Mouse (Mus musculus) left cerebral cortex, postnatal 36 days (tissue): ENCODE data around the gene Pfkfb1. TPM values are rescaled to one million over a fixed set of nuclear protein-coding genes. Genes with fewer than 3 reads are reported as not detected.
A peak's percentile ranks its signal among the peaks of the same experiment; 100 is the strongest.

Experiments used
- DNase-seq, 2 experiments: peaks; one replicate each; pipeline ENCODE4 v3.0.0; 2021 to 2022; ENCODE audit warnings: low spot score in 2 of 2, mixed read lengths in 1 of 2
- intact Hi-C: fragments of 180-260 bp; cut with DNase I; formaldehyde crosslinking; loops from one replicate; pipeline ENCODE4 v1.15.1; 2025
- total RNA-seq, 2 experiments: library from RNA; stranded (reverse); gene quantifications; 2 replicates each; pipeline ENCODE4 v1.2.3; 2021

Pfkfb1 gene
- total RNA-seq, result 1 to 10 TPM in 1 of 2 experiments, under 1 TPM in 1; 0.52 to 1.7 TPM

- intact Hi-C loops, result loop anchor here (5.0 kb wide), 1 partner anchor 69 kb away; the partner anchor contains the start of gene Tro
- DNase-seq, result peak; percentile 71 to 73
Measured at GRCm38 (mm10) chrX:150588023-150588764, at the start of gene Pfkfb1. Gene Pfkfb1 (plus strand): TSS chrX:150588229.

- intact Hi-C loops, result no loop called here
- DNase-seq, result no peak
Measured at GRCm38 (mm10) chrX:150540111-150540510, 47.9 kb upstream of the Pfkfb1 start.

GRCm38 (mm10) chrX:150541684-150542083 is 46.3 kb upstream of the Pfkfb1 start:
- intact Hi-C loops, result no loop called here

GRCm38 (mm10) chrX:150547239-150547638 is 40.8 kb upstream of the Pfkfb1 start, which contains the start of gene Alas2:
Gene Alas2 (plus strand): TSS chrX:150547375.
- intact Hi-C loops, result no loop called here

More at GRCm38 (mm10) chrX:150541684-150542083, 46.3 kb upstream of the Pfkfb1 start:
- DNase-seq, result no peak

GRCm38 (mm10) chrX:150549639-150550038 is 38.4 kb upstream of the Pfkfb1 start:
- intact Hi-C loops, result no loop called here
- DNase-seq, result no peak

More at GRCm38 (mm10) chrX:150547239-150547638, 40.8 kb upstream of the Pfkfb1 start, which contains the start of gene Alas2:
- no peak for DNase-seq

- no peak for DNase-seq
- intact Hi-C loops, result no loop called here
Measured at GRCm38 (mm10) chrX:150551986-150552385, 36.0 kb upstream of the Pfkfb1 start.

- no peak for DNase-seq
Measured at GRCm38 (mm10) chrX:150554032-150554431, 34.0 kb upstream of the Pfkfb1 start.

GRCm38 (mm10) chrX:150564644-150565357 is 23.2 kb upstream of the Pfkfb1 start:
- no peak for DNase-seq
- intact Hi-C loops, result no loop called here

More at GRCm38 (mm10) chrX:150554032-150554431, 34.0 kb upstream of the Pfkfb1 start:
- intact Hi-C loops, result no loop called here

- intact Hi-C loops, result no loop called here
Measured at GRCm38 (mm10) chrX:150581921-150582320, 6.1 kb upstream of the Pfkfb1 start.

GRCm38 (mm10) chrX:150585116-150585515 is 2.9 kb upstream of the Pfkfb1 start:
- no peak for DNase-seq
- intact Hi-C loops, result loop anchor here (5.0 kb wide), 1 partner anchor 72 kb away; the partner anchor contains the start of gene Tro

More at GRCm38 (mm10) chrX:150581921-150582320, 6.1 kb upstream of the Pfkfb1 start:
- DNase-seq, result no peak

GRCm38 (mm10) chrX:150589696-150590095 is 1.7 kb downstream of the Pfkfb1 start, which contains the start of gene Apex2:
Gene Apex2 (minus strand): TSS chrX:150589868.
- intact Hi-C loops, result loop anchor here (5.0 kb wide), 1 partner anchor 68 kb away; the partner anchor contains the start of gene Tro
- no peak for DNase-seq

- intact Hi-C loops, result no loop called here
- no peak for DNase-seq
Measured at GRCm38 (mm10) chrX:150593266-150594035, 5.4 kb downstream of the Pfkfb1 start.

GRCm38 (mm10) chrX:150594176-150594575 is 6.1 kb downstream of the Pfkfb1 start:
- no peak for DNase-seq

GRCm38 (mm10) chrX:150595016-150595760 is 7.2 kb downstream of the Pfkfb1 start:
- no peak for DNase-seq
- intact Hi-C loops, result no loop called here

More at GRCm38 (mm10) chrX:150594176-150594575, 6.1 kb downstream of the Pfkfb1 start:
- intact Hi-C loops, result no loop called here

- intact Hi-C loops, result no loop called here
- no peak for DNase-seq
Measured at GRCm38 (mm10) chrX:150598882-150599281, 10.9 kb downstream of the Pfkfb1 start.

GRCm38 (mm10) chrX:150636421-150636820 is 48.4 kb downstream of the Pfkfb1 start:
- intact Hi-C loops, result no loop called here
- DNase-seq, result no peak

GRCm38 (mm10) chrX:150656122-150656907 is 68.3 kb downstream of the Pfkfb1 start:
- intact Hi-C loops, result loop anchor here (5.0 to 10.0 kb wide), 3 partner anchors 69 to 1146 kb away; partner anchors contain the start of genes Apex2, Huwe1 and Pfkfb1
- peak; percentile 31 to 60 for DNase-seq
